Mouse (Mus musculus): Measurements from ENCODE around the gene Gm9844. TPM values are rescaled to one million over a fixed set of nuclear protein-coding genes. Genes with fewer than 3 reads are reported as not detected.
A peak's percentile ranks its signal among the peaks of the same experiment; 100 is the strongest.

Gm9844 gene
- polyA plus RNA-seq, 1 experiment from 2014 or later: 17.8 TPM

DNA sequence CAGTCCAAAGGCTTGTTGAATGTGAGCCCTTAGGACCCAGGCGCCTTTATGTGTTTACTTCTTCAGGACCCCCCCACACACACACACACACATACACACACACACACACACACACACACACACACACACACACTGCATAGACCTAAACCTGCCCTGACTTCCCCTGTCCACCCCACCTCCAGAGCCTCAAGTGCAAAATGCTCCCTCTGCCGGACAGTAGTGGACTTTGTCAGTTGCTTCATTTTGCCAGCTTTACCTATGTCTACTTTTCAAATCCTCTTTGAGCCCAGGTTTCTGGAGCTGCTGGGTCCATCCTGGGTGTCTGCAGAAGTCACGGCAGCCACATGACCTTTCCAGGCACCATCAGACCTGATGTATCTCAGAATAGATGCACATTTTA, 42.9 kb downstream of the Gm9844 start:
- peak overlapping the region; percentile 72; the same call in 1 of the 2 replicates for H3K27ac ChIP-seq
- peak; percentile 13; the same call in 1 of the 2 replicates for ATAC-seq
- peaks cover 4% of the 10 kb centered on the region; the same call in 1 of the 2 replicates for H3K36me3 ChIP-seq
- H3K27me3 ChIP-seq (replicated peaks): no peaks in the 10 kb centered on the region
- peak overlapping the region; percentile 83 for H3K4me3 ChIP-seq (replicated peaks)
- 18% methylated on average over 3 of the region's 3 CpGs for WGBS
- peak overlapping the region; percentile 81 for H3K9ac ChIP-seq
- peaks cover 27% of the 10 kb centered on the region for H3K4me1 ChIP-seq (replicated peaks)
- peak overlapping the region; percentile 78 for H3K4me2 ChIP-seq (replicated peaks)
- H3K9me3 ChIP-seq: no peaks in the 10 kb centered on the region

DNA sequence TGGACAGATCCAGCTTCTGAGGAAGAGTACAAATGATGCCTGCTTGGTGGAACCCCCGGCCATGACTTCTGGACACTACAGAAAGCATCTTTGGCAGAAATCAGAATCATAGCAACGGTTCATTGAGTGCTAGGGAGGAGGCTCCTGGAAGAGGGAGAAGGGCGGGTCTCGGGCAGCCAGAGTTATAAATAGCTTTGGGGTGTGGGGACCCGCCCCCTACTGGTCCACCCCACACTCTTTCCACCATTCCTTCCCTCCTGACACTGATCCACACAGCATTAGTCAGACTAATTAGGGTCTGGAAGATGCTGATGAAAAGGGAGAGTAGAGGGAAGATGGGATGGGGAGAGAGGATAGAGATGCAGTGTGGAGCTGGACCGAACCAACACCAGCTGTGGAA, 44.5 kb downstream of the Gm9844 start:
- Histone ChIP-seq H3K4me3 (replicated peaks) (no peak overlapping the region), H3K9me3 (no peaks in the 10 kb centered on the region), H3K27me3 (replicated peaks) (no peaks in the 10 kb centered on the region), H3K36me3 (peaks cover 4% of the 10 kb centered on the region; the same call in 1 of the 2 replicates), H3K4me1 (replicated peaks) (peaks cover 27% of the 10 kb centered on the region), H3K9ac (no peak overlapping the region), H3K4me2 (replicated peaks) (peak overlapping the region; percentile 28; the same call in 1 of the 2 replicates), H3K27ac (no peak overlapping the region)
- ATAC-seq: no peak
- WGBS: 25% methylated on average over 6 of the region's 6 CpGs

DNA sequence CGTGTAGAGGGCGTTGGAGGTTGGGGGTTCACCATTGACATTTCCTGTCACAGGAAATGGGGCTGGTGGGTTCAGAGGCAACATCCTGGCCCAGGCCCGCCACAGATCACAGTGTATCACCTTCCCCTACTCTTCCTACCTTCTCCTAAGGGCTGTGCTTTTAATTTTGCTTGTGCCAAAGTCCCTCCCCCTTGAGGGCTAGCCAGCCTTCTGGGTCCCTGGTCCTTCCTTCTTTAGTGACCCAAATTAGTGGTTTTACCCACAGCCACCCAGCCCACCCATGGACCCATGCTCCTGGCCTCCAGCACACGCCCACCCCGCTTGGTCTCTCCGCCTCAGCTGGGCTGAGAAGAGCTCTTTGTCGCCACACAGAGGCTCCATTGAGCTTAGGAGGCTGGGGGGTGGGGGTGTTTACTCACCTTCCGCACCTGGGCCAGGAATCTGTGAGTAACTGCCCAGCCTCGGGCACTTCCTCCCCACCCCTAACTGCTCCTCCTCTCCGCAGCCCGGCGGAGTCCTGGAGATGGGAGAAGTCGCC, 45.3 kb downstream of the Gm9844 start:
- 25% methylated on average over 13 of the region's 13 CpGs for WGBS
- H3K36me3 ChIP-seq: peaks cover 7% of the 10 kb centered on the region
- peak overlapping the region; percentile 28; the same call in 1 of the 2 replicates for H3K4me2 ChIP-seq (replicated peaks)
- H3K9ac ChIP-seq: no peak overlapping the region
- no peaks in the 10 kb centered on the region for H3K9me3 ChIP-seq
- H3K4me1 ChIP-seq (replicated peaks): peaks cover 27% of the 10 kb centered on the region
- ATAC-seq: no peak
- H3K4me3 ChIP-seq (replicated peaks): no peak overlapping the region
- no peak overlapping the region for H3K27ac ChIP-seq
- no peaks in the 10 kb centered on the region for H3K27me3 ChIP-seq (replicated peaks)

Other genes with a start within 250 kb of the Gm9844 start
- gene Lypd3, start 225.7 kb upstream of the Gm9844 start, polyA plus RNA-seq (2015; fragmentation: Nextera tagmentation; extraction: Ambion mirVana): 0.44 and 0.64 TPM in 2 replicates
- gene Tex101, start 185.5 kb upstream of the Gm9844 start, polyA plus RNA-seq (2015; fragmentation: Nextera tagmentation; extraction: Ambion mirVana): 0.14 and 0.15 TPM in 2 replicates
- not detected in 2 replicates for gene BC049730, start 153.0 kb upstream of the Gm9844 start, polyA plus RNA-seq (2015; fragmentation: Nextera tagmentation; extraction: Ambion mirVana)
- gene Gm4763, start 135.3 kb upstream of the Gm9844 start, polyA plus RNA-seq (2015; fragmentation: Nextera tagmentation; extraction: Ambion mirVana): not detected in 2 replicates
- gene Cd177, start 101.9 kb upstream of the Gm9844 start, polyA plus RNA-seq (2015; fragmentation: Nextera tagmentation; extraction: Ambion mirVana): 1.2 and 2.0 TPM in 2 replicates
- 0.39 and 0.45 TPM in 2 replicates for gene Ceacam10, start 85.0 kb upstream of the Gm9844 start, polyA plus RNA-seq (2015; fragmentation: Nextera tagmentation; extraction: Ambion mirVana)
- not detected in 2 replicates for gene Lypd4, start 7.7 kb downstream of the Gm9844 start, polyA plus RNA-seq (2015; fragmentation: Nextera tagmentation; extraction: Ambion mirVana)
- not detected in 2 replicates for gene Dmrtc2, start 7.8 kb downstream of the Gm9844 start, polyA plus RNA-seq (2015; fragmentation: Nextera tagmentation; extraction: Ambion mirVana)
- 2,486 and 2,546 TPM in 2 replicates for gene Rps19, start 22.2 kb downstream of the Gm9844 start, polyA plus RNA-seq (2015; fragmentation: Nextera tagmentation; extraction: Ambion mirVana)
- 0.19 and 0.29 TPM in 2 replicates for gene Cd79a, start 35.2 kb downstream of the Gm9844 start, polyA plus RNA-seq (2015; fragmentation: Nextera tagmentation; extraction: Ambion mirVana)
- 76.5 and 77.7 TPM in 2 replicates for gene Arhgef1, start 40.7 kb downstream of the Gm9844 start, polyA plus RNA-seq (2015; fragmentation: Nextera tagmentation; extraction: Ambion mirVana)
- not detected in 2 replicates for gene Gm4881, start 82.3 kb downstream of the Gm9844 start, polyA plus RNA-seq (2015; fragmentation: Nextera tagmentation; extraction: Ambion mirVana)
- 123 and 157 TPM in 2 replicates for gene Rabac1, start 110.5 kb downstream of the Gm9844 start, polyA plus RNA-seq (2015; fragmentation: Nextera tagmentation; extraction: Ambion mirVana)
- gene Atp1a3, start 143.7 kb downstream of the Gm9844 start, polyA plus RNA-seq (2015; fragmentation: Nextera tagmentation; extraction: Ambion mirVana): 3.8 TPM in 2 replicates
- gene Grik5, start 210.1 kb downstream of the Gm9844 start, polyA plus RNA-seq (2015; fragmentation: Nextera tagmentation; extraction: Ambion mirVana): 3.3 and 3.7 TPM in 2 replicates
- gene Zfp574, start 210.4 kb downstream of the Gm9844 start, polyA plus RNA-seq (2015; fragmentation: Nextera tagmentation; extraction: Ambion mirVana): 24.7 and 25.3 TPM in 2 replicates

Measured in intestine, embryonic 15.5 days (tissue).